ENCODE assay signal across 35 mouse cellular contexts in genomic region chr13:49586062-49586461, GRCm38 (mm10). TPM values are rescaled to one million over a fixed set of nuclear protein-coding genes. Genes with fewer than 3 reads are reported as not detected.
A peak's percentile ranks its signal among the peaks of the same experiment; 100 is the strongest.
DNase-seq lines count a peak whose midpoint lies in the region; ATAC-seq and TF ChIP-seq lines count a peak whose summit lies in the region.
"Had no signal": no experiment of that assay in that cellular context is flagged by ENCODE, and none has a peak within 500 bp of the region (broad histone marks: within the 10 kb centered on the region; RNA-seq: fewer than 3 reads in every experiment).

No protein-coding gene starts in this region.

- WGBS in heart, adult 2 months = 80% methylated on average over 6 of the region's 6 CpGs
- WGBS in heart, embryonic 12.5 days = 89% methylated on average over 6 of the region's 6 CpGs

- DNase-seq in heart, adult 2 months = no peak
- DNase-seq in 3T3-L1 (ENCODE audit: low read depth, low spot score) = peak; percentile 69
- DNase-seq in NIH3T3 (ENCODE audit: low read depth) = peak; percentile 74
- no peak for DNase-seq in adrenal gland, adult 2 months
- no peak for DNase-seq in right cerebral cortex, adult 2 months (ENCODE audit: low spot score in 2 of 2)
- DNase-seq: adrenal gland, postnatal 14 days; B cell, adult 2 months; cerebellum, adult 18-20 months; cerebellum, postnatal 10 days; heart, postnatal 36 days; kidney, adult 2 months; layer of hippocampus, postnatal 36 days; right cerebral cortex, postnatal 14 days; spleen, adult 18-20 months; thymus, adult 18-20 months; thymus, postnatal 36 days had no signal

- no peak for TF ChIP-seq EP300 in heart, adult 2 months (IDR thresholded peaks at IDR 0.05; ENCODE audit: insufficient read depth, low read depth, low read length)

- H3K27ac ChIP-seq in heart, adult 2 months = peak overlapping the region; percentile 18; the same call in 1 of the 2 replicates
- no peak overlapping the region for H3K27ac ChIP-seq in heart, embryonic 12.5 days (ENCODE audit: poor library complexity, severe bottlenecking)
- H3K27ac ChIP-seq: heart, embryonic 15.5 days; hindbrain, embryonic 12.5 days; hindbrain, postnatal 0 days; intestine, embryonic 15.5 days; kidney, postnatal 0 days; liver, embryonic 15.5 days; lung, embryonic 15.5 days; midbrain, embryonic 10.5 days; neural tube, embryonic 13.5 days had no signal

- no peak overlapping the region for H3K4me3 ChIP-seq in heart, adult 2 months
- no peak overlapping the region for H3K4me3 ChIP-seq in heart, embryonic 12.5 days
- H3K4me3 ChIP-seq in myocyte = no peak overlapping the region
- H3K4me3 ChIP-seq: embryonic facial prominence, embryonic 13.5 days; erythroblast, embryonic 14.5 days; heart, embryonic 15.5 days; hindbrain, embryonic 12.5 days; intestine, embryonic 15.5 days; liver, embryonic 15.5 days; lung, embryonic 15.5 days; midbrain, embryonic 10.5 days; neural tube, embryonic 13.5 days had no signal

- H3K4me2 ChIP-seq in heart, embryonic 12.5 days = no peak overlapping the region
- peak overlapping the region; percentile 69 for H3K4me2 ChIP-seq in myocyte (ENCODE audit: low read depth)
- H3K4me2 ChIP-seq: embryonic facial prominence, embryonic 13.5 days; heart, embryonic 15.5 days; hindbrain, embryonic 12.5 days; intestine, embryonic 15.5 days; liver, embryonic 15.5 days; lung, embryonic 15.5 days; neural tube, embryonic 13.5 days had no signal

- H3K9me3 ChIP-seq in heart, embryonic 12.5 days (replicated peaks) = no peaks in the 10 kb centered on the region
- H3K9me3 ChIP-seq: embryonic facial prominence, embryonic 13.5 days; heart, embryonic 15.5 days; hindbrain, embryonic 12.5 days; intestine, embryonic 15.5 days; liver, embryonic 15.5 days; lung, embryonic 15.5 days; midbrain, embryonic 10.5 days; neural tube, embryonic 13.5 days had no signal

- H3K9ac ChIP-seq in heart, adult 2 months (ENCODE audit: low read depth, low read length) = no peak overlapping the region
- no peak overlapping the region for H3K9ac ChIP-seq in heart, embryonic 12.5 days
- H3K9ac ChIP-seq: embryonic facial prominence, embryonic 13.5 days; heart, embryonic 15.5 days; hindbrain, embryonic 12.5 days; intestine, embryonic 15.5 days; liver, embryonic 15.5 days; lung, embryonic 15.5 days; neural tube, embryonic 13.5 days had no signal

- no peaks in the 10 kb centered on the region for H3K79me2 ChIP-seq in heart, adult 2 months (replicated peaks; ENCODE audit: control insufficient read depth, insufficient read depth, low read length)
- H3K79me2 ChIP-seq in myocyte (ENCODE audit: control insufficient read depth, insufficient read depth) = no peaks in the 10 kb centered on the region

- H3K27me3 ChIP-seq in heart, adult 2 months (ENCODE audit: control insufficient read depth, insufficient read depth, low read length) = no peaks in the 10 kb centered on the region
- no peaks in the 10 kb centered on the region for H3K27me3 ChIP-seq in heart, embryonic 12.5 days (replicated peaks)
- no peaks in the 10 kb centered on the region for H3K27me3 ChIP-seq in myocyte (ENCODE audit: control insufficient read depth, insufficient read depth, insufficient read length)
- H3K27me3 ChIP-seq: embryonic facial prominence, embryonic 13.5 days; heart, embryonic 15.5 days; hindbrain, embryonic 12.5 days; intestine, embryonic 15.5 days; liver, embryonic 15.5 days; lung, embryonic 15.5 days; neural tube, embryonic 13.5 days had no signal

- H3K4me1 ChIP-seq in heart, adult 2 months (ENCODE audit: control insufficient read depth, insufficient read depth, low read length) = no peaks in the 10 kb centered on the region; the same call in 1 of the 2 replicates
- no peaks in the 10 kb centered on the region for H3K4me1 ChIP-seq in heart, embryonic 12.5 days (replicated peaks)
- H3K4me1 ChIP-seq: hindbrain, embryonic 12.5 days; intestine, embryonic 15.5 days; liver, embryonic 15.5 days; midbrain, embryonic 10.5 days; neural tube, embryonic 13.5 days had no signal

- no peak overlapping the region for H3ac ChIP-seq in myocyte (ENCODE audit: control insufficient read depth, insufficient read length)

- TF ChIP-seq CTCF in heart, adult 2 months (IDR thresholded peaks at IDR 0.05) = no peak

- H3K36me3 ChIP-seq in heart, adult 2 months (ENCODE audit: control insufficient read depth, insufficient read depth, low read length) = no peaks in the 10 kb centered on the region
- H3K36me3 ChIP-seq in heart, embryonic 12.5 days = no peaks in the 10 kb centered on the region
- H3K36me3 ChIP-seq in myocyte (ENCODE audit: control insufficient read depth, insufficient read depth) = no peaks in the 10 kb centered on the region
- H3K36me3 ChIP-seq: embryonic facial prominence, embryonic 13.5 days; heart, embryonic 15.5 days; hindbrain, embryonic 12.5 days; intestine, embryonic 15.5 days; liver, embryonic 15.5 days; lung, embryonic 15.5 days; midbrain, embryonic 10.5 days; neural tube, embryonic 13.5 days had no signal

- TF ChIP-seq POLR2A in heart, adult 2 months (IDR thresholded peaks at IDR 0.05; ENCODE audit: insufficient read depth, low read depth, low read length) = no peak
- no peak for TF ChIP-seq POLR2A in myocyte (IDR thresholded peaks at IDR 0.05; ENCODE audit: insufficient read length, low read depth)

- ATAC-seq in heart, embryonic 12.5 days (ENCODE audit: insufficient number of reproducible peaks, low FRiP score) = no peak
- ATAC-seq: forebrain, embryonic 16.5 days; hindbrain, postnatal 0 days; intestine, embryonic 15.5 days had no signal

- intact Hi-C loops in heart, adult 2 months (cut with DNase I) = no loop called here

TF ChIP-seq in myocyte, 11 proteins besides CTCF, POLR2A, EP300 and RAD21:
- TF ChIP-seq E2F4 (IDR thresholded peaks at IDR 0.05; ENCODE audit: insufficient read depth) (no peak), USF1 (IDR thresholded peaks at IDR 0.05; ENCODE audit: low read depth) (no peak), POLR2AphosphoS2 (IDR thresholded peaks at IDR 0.05; ENCODE audit: insufficient read length, low read depth) (no peak), MYOD1 (IDR thresholded peaks at IDR 0.05; ENCODE audit: control insufficient read depth in 1 of 3, insufficient read length in 2 of 3, low read depth in 2 of 3) (no peak), REST (IDR thresholded peaks at IDR 0.05; ENCODE audit: insufficient read depth, insufficient read length) (no peak), TCF12 (IDR thresholded peaks at IDR 0.05; ENCODE audit: insufficient read depth, poor library complexity, severe bottlenecking) (no peak), CEBPB (IDR thresholded peaks at IDR 0.05; ENCODE audit: insufficient read depth, poor library complexity, severe bottlenecking) (no peak)

RNA-seq across cellular contexts. Expression of gene Omd, which starts 3.8 kb away (rescaled TPM):
- 1 to 10 TPM; 1.1 to 1.6 TPM for total RNA-seq in heart, adult 2 months (2021)
- polyA plus RNA-seq in heart, adult 2 months (2012; rRNA removed) = 0.94 and 1.2 TPM in 2 replicates
- 0.24 and 0.43 TPM in 2 replicates for polyA plus RNA-seq in heart, embryonic 12.5 days (2016; fragmentation: Nextera tagmentation; extraction: Ambion mirVana)
- 0.14 TPM for polyA plus RNA-seq in myocyte (2012; fragmentation: generic; extraction: Trizol)
- 1 to 10 TPM; 5.1 to 6.2 TPM for total RNA-seq in adrenal gland, adult 2 months (2021)
- polyA plus RNA-seq in adrenal gland, adult 2 months (2012; rRNA removed) = 0.20 TPM in 1 of 2 replicates, not detected in the other
- total RNA-seq: common myeloid progenitor, adult 5-6 weeks; ES-E14 had no signal
- polyA plus RNA-seq: erythroblast, embryonic 14.5 days; large intestine, adult 2 months; liver, adult 2 months had no signal

RNA-seq across cellular contexts. Expression of gene Ogn, which starts 21.8 kb away (rescaled TPM):
- 10 to 100 TPM; 69.0 to 74.7 TPM for total RNA-seq in heart, adult 2 months (2021)
- 27.4 and 71.7 TPM in 2 replicates for polyA plus RNA-seq in heart, adult 2 months (2012; rRNA removed)
- 10.3 and 10.6 TPM in 2 replicates for polyA plus RNA-seq in heart, embryonic 12.5 days (2016; fragmentation: Nextera tagmentation; extraction: Ambion mirVana)
- 19.5 TPM for polyA plus RNA-seq in myocyte (2012; fragmentation: generic; extraction: Trizol)
- 10 to 100 TPM; 60.1 to 64.3 TPM for total RNA-seq in adrenal gland, adult 2 months (2021)
- polyA plus RNA-seq in adrenal gland, adult 2 months (2012; rRNA removed) = 2.1 and 3.2 TPM in 2 replicates
- total RNA-seq: megakaryocyte progenitor cell, adult 5-6 weeks had no signal
- polyA plus RNA-seq: erythroblast, embryonic 14.5 days had no signal

RNA-seq across cellular contexts. Expression of gene Aspn, which starts 41.8 kb away (rescaled TPM):
- 10 to 100 TPM; 13.8 to 16.7 TPM for total RNA-seq in heart, adult 2 months (2021)
- polyA plus RNA-seq in heart, adult 2 months (2012; rRNA removed) = 4.3 and 12.0 TPM in 2 replicates
- polyA plus RNA-seq in heart, embryonic 12.5 days (2016; fragmentation: Nextera tagmentation; extraction: Ambion mirVana) = 2.5 and 3.7 TPM in 2 replicates
- polyA plus RNA-seq in myocyte (2012; fragmentation: generic; extraction: Trizol) = 0.37 TPM
- 1 to 10 TPM; 3.4 to 4.7 TPM for total RNA-seq in adrenal gland, adult 2 months (2021)
- 0.06 and 0.09 TPM in 2 replicates for polyA plus RNA-seq in adrenal gland, adult 2 months (2012; rRNA removed)
- total RNA-seq: common myeloid progenitor, adult 5-6 weeks; ES-E14; megakaryocyte progenitor cell, adult 5-6 weeks had no signal
- polyA plus RNA-seq: erythroblast, embryonic 14.5 days; liver, adult 2 months had no signal

Comparison
In these comparisons a context has a peak if more than half of its experiments do, and no peak if none do; other contexts are left out.
1. DNase-seq: peak in 3T3-L1 (single experiment) and NIH3T3 (single experiment); none in heart, adult 2 months (0 of 2), adrenal gland, adult 2 months (single experiment) and right cerebral cortex, adult 2 months (0 of 2).